Mouse (Mus musculus): ENCODE data around the gene Lrg1. TPM values are rescaled to one million over a fixed set of nuclear protein-coding genes. Genes with fewer than 3 reads are reported as not detected.

Gene Lrg1
- 0.25 and 0.30 TPM in 2 replicates for polyA plus RNA-seq (2015; fragmentation: Nextera tagmentation; extraction: Ambion mirVana)

DNA sequence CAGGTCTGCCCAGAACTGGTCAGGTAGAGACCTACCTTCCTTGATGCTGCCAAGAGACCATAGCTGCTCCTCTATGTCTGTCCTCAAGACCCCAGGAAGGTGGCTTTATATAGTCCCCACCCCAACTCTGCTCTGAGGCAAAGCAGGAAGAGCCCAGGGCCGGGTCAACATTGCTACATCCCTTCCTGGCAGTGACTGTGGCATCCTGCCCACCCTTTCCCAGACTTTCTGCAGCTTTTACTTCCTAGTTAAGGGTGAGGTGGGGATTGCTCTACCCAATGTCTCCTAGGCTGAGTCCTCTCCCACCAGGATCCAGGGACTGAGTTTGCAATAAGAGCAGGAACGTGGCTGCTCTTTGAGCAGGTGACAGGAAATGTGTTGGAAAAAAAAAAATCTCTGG lies at the start of gene Lrg1:
Gene Lrg1 (minus strand): TSS at position 176 of the 400 bp plus-strand sequence.
- Histone ChIP-seq H3K9me3 (replicated peaks; ENCODE audit: control insufficient read depth, low read length, poor library complexity, severe bottlenecking) (peaks cover 10% of the 10 kb centered on the region; the same call in 1 of the 2 replicates), H3K27me3 (ENCODE audit: control insufficient read depth, insufficient read depth, low read depth, low read length) (peaks cover 49% of the 10 kb centered on the region), H3K4me2 (ENCODE audit: low read length) (no peak within 1 kb of the TSS), H3K36me3 (ENCODE audit: control insufficient read depth, insufficient read depth, low read length) (peaks cover 37% of the 10 kb centered on the region), H3K4me3 (ENCODE audit: low read depth, low read length) (no peak within 1 kb of the TSS), H3K4me1 (ENCODE audit: control insufficient read depth, insufficient read depth, low read length) (0 out of 2 replicates have a peak, but pooled peaks cover 7% of the 10 kb centered on the region), H3K9ac (ENCODE audit: low read depth, low read length) (no peak within 1 kb of the TSS), H3K27ac (ENCODE audit: low read length) (no peak within 1 kb of the TSS)
- no peak for ATAC-seq
- WGBS: 57% methylated on average over 2 of the region's 2 CpGs

- no peak for ATAC-seq
- WGBS: 79% methylated on average over 9 of the region's 9 CpGs
These were observed 49.7 kb upstream of the Lrg1 start for GRCm38 (mm10) chr17:56171456-56171855.

GRCm38 (mm10) chr17:56170636-56171035 lies 48.8 kb upstream of the Lrg1 start:
- ATAC-seq: peak; percentile 22; the same call in 1 of the 2 replicates
- H3K4me1 ChIP-seq (ENCODE audit: control insufficient read depth, insufficient read depth, low read length): peaks cover 4% of the 10 kb centered on the region; the same call in 1 of the 2 replicates
- H3K4me2 ChIP-seq (ENCODE audit: low read length): no peak overlapping the region
- H3K9ac ChIP-seq (ENCODE audit: low read depth, low read length): no peak overlapping the region
- WGBS: 26% methylated on average over 10 of the region's 10 CpGs
- H3K27ac ChIP-seq (ENCODE audit: low read length): no peak overlapping the region
- H3K36me3 ChIP-seq (ENCODE audit: control insufficient read depth, insufficient read depth, low read length): 0 out of 2 replicates have a peak, but pooled peaks cover 4% of the 10 kb centered on the region
- no peaks in the 10 kb centered on the region for H3K9me3 ChIP-seq (replicated peaks; ENCODE audit: control insufficient read depth, low read length, poor library complexity, severe bottlenecking)
- no peaks in the 10 kb centered on the region for H3K27me3 ChIP-seq (ENCODE audit: control insufficient read depth, insufficient read depth, low read depth, low read length)
- no peak overlapping the region for H3K4me3 ChIP-seq (ENCODE audit: low read depth, low read length)

More at GRCm38 (mm10) chr17:56171456-56171855, 49.7 kb upstream of the Lrg1 start:
- Histone ChIP-seq H3K9ac (ENCODE audit: low read depth, low read length) (no peak overlapping the region), H3K36me3 (ENCODE audit: control insufficient read depth, insufficient read depth, low read length) (0 out of 2 replicates have a peak, but pooled peaks cover 4% of the 10 kb centered on the region), H3K4me3 (ENCODE audit: low read depth, low read length) (no peak overlapping the region), H3K9me3 (replicated peaks; ENCODE audit: control insufficient read depth, low read length, poor library complexity, severe bottlenecking) (no peaks in the 10 kb centered on the region), H3K27me3 (ENCODE audit: control insufficient read depth, insufficient read depth, low read depth, low read length) (no peaks in the 10 kb centered on the region), H3K27ac (ENCODE audit: low read length) (no peak overlapping the region), H3K4me2 (ENCODE audit: low read length) (no peak overlapping the region), H3K4me1 (ENCODE audit: control insufficient read depth, insufficient read depth, low read length) (peaks cover 4% of the 10 kb centered on the region; the same call in 1 of the 2 replicates)

GRCm38 (mm10) chr17:56169830-56170229 lies 48.0 kb upstream of the Lrg1 start:
- Histone ChIP-seq H3K4me2 (ENCODE audit: low read length) (no peak overlapping the region), H3K27ac (ENCODE audit: low read length) (no peak overlapping the region), H3K4me3 (ENCODE audit: low read depth, low read length) (no peak overlapping the region), H3K9ac (ENCODE audit: low read depth, low read length) (no peak overlapping the region; the same call in 1 of the 2 replicates), H3K9me3 (replicated peaks; ENCODE audit: control insufficient read depth, low read length, poor library complexity, severe bottlenecking) (no peaks in the 10 kb centered on the region), H3K27me3 (ENCODE audit: control insufficient read depth, insufficient read depth, low read depth, low read length) (no peaks in the 10 kb centered on the region), H3K4me1 (ENCODE audit: control insufficient read depth, insufficient read depth, low read length) (peaks cover 6% of the 10 kb centered on the region; the same call in 1 of the 2 replicates), H3K36me3 (ENCODE audit: control insufficient read depth, insufficient read depth, low read length) (0 out of 2 replicates have a peak, but pooled peaks cover under 1% of the 10 kb centered on the region)
- 64% methylated on average over 6 of the region's 6 CpGs for WGBS
- no peak for ATAC-seq

DNA sequence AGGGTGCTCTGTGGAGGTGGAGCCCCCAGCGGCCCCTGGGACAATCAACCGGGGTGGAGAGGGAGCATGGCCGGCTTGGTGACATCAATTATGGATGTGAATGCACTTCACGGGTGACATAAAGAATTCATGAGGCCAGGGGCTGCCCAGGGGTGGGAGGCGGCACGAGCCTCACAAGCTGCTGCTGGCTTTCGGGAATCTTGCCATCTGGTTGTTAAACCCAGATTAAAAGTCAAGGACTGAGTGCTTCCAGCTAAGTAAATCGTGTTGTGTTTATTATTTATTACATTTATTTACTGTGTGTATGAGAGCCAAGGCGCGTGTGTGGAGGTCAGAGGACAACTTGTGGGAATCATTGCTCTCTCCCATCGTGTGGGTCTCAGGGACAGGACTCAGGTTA lies 43.9 kb upstream of the Lrg1 start:
- Histone ChIP-seq H3K9me3 (replicated peaks; ENCODE audit: control insufficient read depth, low read length, poor library complexity, severe bottlenecking) (no peaks in the 10 kb centered on the region), H3K27ac (ENCODE audit: low read length) (peak overlapping the region; percentile 60; the same call in 1 of the 2 replicates), H3K4me2 (ENCODE audit: low read length) (no peak overlapping the region), H3K9ac (ENCODE audit: low read depth, low read length) (no peak overlapping the region), H3K4me3 (ENCODE audit: low read depth, low read length) (no peak overlapping the region), H3K27me3 (ENCODE audit: control insufficient read depth, insufficient read depth, low read depth, low read length) (peaks cover 4% of the 10 kb centered on the region), H3K36me3 (ENCODE audit: control insufficient read depth, insufficient read depth, low read length) (no peaks in the 10 kb centered on the region), H3K4me1 (ENCODE audit: control insufficient read depth, insufficient read depth, low read length) (peaks cover 17% of the 10 kb centered on the region)
- ATAC-seq: no peak
- WGBS: 38% methylated on average over 11 of the region's 11 CpGs

DNA sequence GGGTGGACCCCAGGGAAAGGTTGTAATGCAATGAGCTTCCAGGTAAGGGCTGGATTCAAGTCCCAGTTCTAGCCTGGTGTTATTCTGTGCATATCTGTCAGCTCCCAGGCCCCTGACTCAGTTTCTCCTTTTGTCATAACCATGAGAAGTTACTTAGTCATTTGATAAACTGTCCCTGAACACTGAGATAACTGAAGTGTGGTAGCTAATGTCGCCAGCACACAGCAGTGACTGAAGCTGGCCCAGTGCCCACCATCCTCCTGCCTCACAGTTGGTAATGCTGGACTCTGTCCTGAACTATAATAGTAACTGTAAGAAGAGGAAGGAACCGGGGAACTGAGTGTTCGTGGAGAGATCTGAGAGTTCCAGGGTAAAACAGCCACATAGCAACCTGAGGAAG lies 42.7 kb upstream of the Lrg1 start:
- Histone ChIP-seq H3K4me1 (ENCODE audit: control insufficient read depth, insufficient read depth, low read length) (peaks cover 13% of the 10 kb centered on the region), H3K9me3 (replicated peaks; ENCODE audit: control insufficient read depth, low read length, poor library complexity, severe bottlenecking) (no peaks in the 10 kb centered on the region), H3K9ac (ENCODE audit: low read depth, low read length) (no peak overlapping the region), H3K4me3 (ENCODE audit: low read depth, low read length) (no peak overlapping the region), H3K4me2 (ENCODE audit: low read length) (no peak overlapping the region), H3K36me3 (ENCODE audit: control insufficient read depth, insufficient read depth, low read length) (no peaks in the 10 kb centered on the region), H3K27me3 (ENCODE audit: control insufficient read depth, insufficient read depth, low read depth, low read length) (peaks cover 4% of the 10 kb centered on the region), H3K27ac (ENCODE audit: low read length) (no peak overlapping the region)
- ATAC-seq: no peak
- 80% methylated on average over 3 of the region's 3 CpGs for WGBS

GRCm38 (mm10) chr17:56163523-56164102 lies 41.8 kb upstream of the Lrg1 start:
- Histone ChIP-seq H3K4me2 (ENCODE audit: low read length) (no peak overlapping the region), H3K27ac (ENCODE audit: low read length) (no peak overlapping the region), H3K4me1 (ENCODE audit: control insufficient read depth, insufficient read depth, low read length) (peaks cover 13% of the 10 kb centered on the region), H3K36me3 (ENCODE audit: control insufficient read depth, insufficient read depth, low read length) (no peaks in the 10 kb centered on the region), H3K9me3 (replicated peaks; ENCODE audit: control insufficient read depth, low read length, poor library complexity, severe bottlenecking) (no peaks in the 10 kb centered on the region), H3K4me3 (ENCODE audit: low read depth, low read length) (no peak overlapping the region), H3K27me3 (ENCODE audit: control insufficient read depth, insufficient read depth, low read depth, low read length) (peaks cover 4% of the 10 kb centered on the region), H3K9ac (ENCODE audit: low read depth, low read length) (no peak overlapping the region)
- no peak for ATAC-seq
- WGBS: 77% methylated on average over 6 of the region's 6 CpGs

DNA sequence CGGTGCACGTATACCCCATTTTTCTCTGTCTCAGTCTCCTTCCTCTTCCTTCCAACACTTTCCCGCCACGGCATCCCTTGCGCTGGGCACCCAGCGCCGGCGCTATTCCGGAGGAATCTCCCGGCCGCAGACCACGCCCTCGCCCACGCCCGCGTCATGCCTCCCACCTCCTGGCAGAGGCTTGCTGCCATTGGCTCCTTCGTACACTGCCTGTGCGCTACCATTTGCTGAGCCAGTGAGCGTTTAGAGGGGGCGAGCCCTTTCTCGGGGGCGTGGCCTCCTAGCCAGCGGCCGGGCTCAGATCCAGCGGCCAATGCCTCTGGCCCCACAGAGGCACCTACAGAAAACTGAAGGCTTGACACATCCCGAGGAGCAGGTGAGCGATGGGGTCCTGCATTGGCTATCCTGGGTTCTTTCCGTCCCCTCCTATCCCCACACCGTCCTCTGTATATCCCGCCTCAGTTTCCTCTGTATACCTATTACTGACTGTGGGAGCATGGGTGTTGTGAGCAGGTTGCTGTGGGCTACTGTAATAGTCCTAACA lies 40.5 kb upstream of the Lrg1 start, which contains the start of gene Tnfaip8l1:
Gene Tnfaip8l1 (plus strand): TSS at position 247 of the 544 bp plus-strand sequence.
- whole genome bisulfite sequencing: under 1% methylated on average over 30 of the region's 30 CpGs
- peaks cover 13% of the 10 kb centered on the region for H3K4me1 ChIP-seq (ENCODE audit: control insufficient read depth, insufficient read depth, low read length)

DNA sequence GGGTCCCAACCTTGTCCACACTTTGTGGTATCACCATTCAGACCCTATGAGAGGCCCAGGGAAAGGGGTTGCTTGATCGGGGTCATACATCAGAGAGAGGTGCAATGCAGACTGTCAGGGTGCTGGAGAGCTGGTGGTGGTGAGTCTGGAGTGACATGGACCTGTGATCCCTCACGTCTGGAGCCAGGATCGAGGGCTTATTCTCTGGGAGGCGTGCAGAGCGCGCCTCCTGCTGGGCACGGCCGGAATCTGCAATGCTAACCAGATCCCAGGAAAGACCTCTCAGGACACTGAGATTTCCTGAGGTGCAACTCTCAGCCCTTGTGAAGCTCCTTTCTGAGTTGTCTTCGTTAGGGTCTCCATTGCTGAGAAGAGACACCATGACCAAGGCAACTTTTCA lies 37.9 kb upstream of the Lrg1 start:
- Histone ChIP-seq H3K36me3 (ENCODE audit: control insufficient read depth, insufficient read depth, low read length) (no peaks in the 10 kb centered on the region), H3K9me3 (replicated peaks; ENCODE audit: control insufficient read depth, low read length, poor library complexity, severe bottlenecking) (no peaks in the 10 kb centered on the region), H3K9ac (ENCODE audit: low read depth, low read length) (no peak overlapping the region), H3K27me3 (ENCODE audit: control insufficient read depth, insufficient read depth, low read depth, low read length) (peaks cover 11% of the 10 kb centered on the region), H3K4me3 (ENCODE audit: low read depth, low read length) (no peak overlapping the region), H3K4me2 (ENCODE audit: low read length) (no peak overlapping the region), H3K27ac (ENCODE audit: low read length) (no peak overlapping the region), H3K4me1 (ENCODE audit: control insufficient read depth, insufficient read depth, low read length) (peaks cover 11% of the 10 kb centered on the region)
- no peak for ATAC-seq
- 2% methylated on average over 9 of the region's 9 CpGs for WGBS

More for the DNA sequence above, 40.5 kb upstream of the Lrg1 start, which contains the start of gene Tnfaip8l1:
- Histone ChIP-seq H3K4me2 (ENCODE audit: low read length) (peak within 1 kb of the TSS; percentile 85), H3K9ac (ENCODE audit: low read depth, low read length) (peak within 1 kb of the TSS; percentile 71), H3K27me3 (ENCODE audit: control insufficient read depth, insufficient read depth, low read depth, low read length) (peaks cover 8% of the 10 kb centered on the region), H3K27ac (ENCODE audit: low read length) (no peak within 1 kb of the TSS), H3K9me3 (replicated peaks; ENCODE audit: control insufficient read depth, low read length, poor library complexity, severe bottlenecking) (no peaks in the 10 kb centered on the region), H3K4me3 (ENCODE audit: low read depth, low read length) (peak within 1 kb of the TSS; percentile 45), H3K36me3 (ENCODE audit: control insufficient read depth, insufficient read depth, low read length) (no peaks in the 10 kb centered on the region)
- ATAC-seq: peak; percentile 98
